Mouse (Mus musculus): Measurements from ENCODE around the gene Olfr205. TPM values are rescaled to one million over a fixed set of nuclear protein-coding genes. Genes with fewer than 3 reads are reported as not detected.

Olfr205 gene
- not detected in 2 replicates for polyA plus RNA-seq (2012; rRNA removed)

DNA sequence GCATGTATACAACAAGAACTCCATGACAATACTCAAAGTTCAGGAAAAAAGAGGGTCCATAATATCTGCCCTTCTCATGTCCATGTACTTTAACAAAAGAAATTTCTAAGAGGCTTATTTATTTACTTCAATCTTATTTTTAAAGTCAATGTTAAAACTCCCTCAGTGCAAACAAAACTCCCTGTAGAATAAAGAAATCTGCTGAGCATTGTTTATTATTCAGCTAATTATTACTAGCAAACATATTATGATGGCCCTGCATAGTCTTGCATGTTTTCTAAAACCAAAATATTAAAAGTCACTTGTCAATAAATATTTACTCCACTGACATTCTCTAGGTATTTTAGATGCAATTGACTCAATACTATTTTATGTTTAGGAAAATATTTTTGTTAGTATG is at the start of gene Olfr205:
Gene Olfr205, minus strand, starts transcription at position 101 of the 400 bp plus-strand sequence.

DNA sequence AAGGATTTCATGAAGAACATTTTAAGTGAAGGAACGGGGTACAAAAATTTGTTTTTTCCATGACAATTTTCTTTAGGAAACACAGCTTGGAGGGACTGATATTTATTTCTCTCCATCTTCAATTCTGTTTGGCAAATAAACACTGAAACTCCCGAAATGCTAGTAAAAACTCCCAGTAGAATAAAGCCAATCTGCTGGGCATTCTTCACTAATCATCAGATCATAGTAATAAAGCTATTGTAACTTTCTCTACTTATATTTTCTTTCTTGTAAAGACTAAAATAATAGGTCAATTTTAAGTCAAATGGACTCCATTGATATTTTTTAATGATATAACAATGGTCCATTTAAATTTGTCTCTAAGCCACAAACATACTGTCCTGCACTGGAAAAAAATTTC is 33.0 kb upstream of the Olfr205 start, which contains the start of gene Olfr209:
Gene Olfr209, minus strand, starts transcription at position 101 of the 400 bp plus-strand sequence.

DNA sequence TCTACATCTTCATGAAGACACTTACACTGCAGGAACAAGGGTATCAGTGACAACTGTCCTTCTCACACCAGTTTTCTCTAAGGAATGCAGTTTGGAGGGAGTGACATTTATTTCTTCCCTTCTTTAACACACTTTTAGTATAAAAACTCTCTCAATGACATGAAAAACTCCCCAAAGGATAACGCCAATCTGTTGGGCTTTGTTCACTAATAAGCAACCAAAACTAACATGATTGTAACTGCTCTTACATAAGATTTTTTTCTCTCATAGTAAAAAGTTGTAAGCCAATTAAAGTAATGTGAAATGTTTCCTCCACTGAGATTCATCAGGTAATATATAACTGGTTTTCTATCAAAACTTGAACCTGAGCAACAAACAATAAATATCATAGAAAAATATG is 18.2 kb upstream of the Olfr205 start, which contains the start of gene Olfr206:
Gene Olfr206, minus strand, starts transcription at position 101 of the 400 bp plus-strand sequence.

DNA sequence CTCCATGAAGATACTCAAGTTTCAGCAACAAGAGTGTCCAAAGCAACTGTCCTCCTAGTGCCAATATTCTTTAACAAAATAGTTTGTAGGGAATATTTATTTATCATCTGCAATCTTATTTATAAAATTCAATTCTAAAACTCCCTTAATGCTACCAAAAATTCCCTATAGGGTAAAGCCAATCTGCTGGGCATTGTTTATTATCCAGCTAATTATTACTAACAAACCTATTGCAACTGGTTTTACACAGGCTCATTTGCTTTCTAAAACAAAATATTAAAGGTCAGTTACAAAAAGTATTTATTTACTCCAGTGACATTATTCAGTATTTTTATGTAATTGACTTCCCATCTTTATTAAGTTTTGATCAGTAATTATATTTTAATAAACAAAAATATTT is 12.8 kb downstream of the Olfr205 start, which contains the start of gene Olfr204:
Gene Olfr204, minus strand, starts transcription at position 101 of the 400 bp plus-strand sequence.

DNA sequence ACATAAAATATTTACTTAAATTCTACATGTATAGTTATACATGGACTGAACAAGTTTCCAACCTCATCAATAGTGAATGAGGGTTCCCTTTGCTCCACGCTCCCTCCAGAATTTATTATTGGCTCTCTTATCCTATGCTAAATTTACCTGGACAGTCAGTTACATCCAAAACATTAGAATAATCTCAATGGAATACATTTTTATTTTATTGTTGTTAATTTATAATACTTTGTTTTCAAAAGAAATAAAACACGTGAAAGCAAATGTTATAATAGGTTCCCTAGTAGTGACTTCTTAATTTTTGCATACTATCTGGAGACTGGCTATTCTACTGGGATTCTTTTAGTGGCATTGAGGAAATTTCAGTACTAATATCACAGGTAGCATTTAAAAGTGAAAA is 32.4 kb downstream of the Olfr205 start, which contains the start of gene Olfr203:
Gene Olfr203, plus strand, starts transcription at position 301 of the 400 bp plus-strand sequence.

DNA sequence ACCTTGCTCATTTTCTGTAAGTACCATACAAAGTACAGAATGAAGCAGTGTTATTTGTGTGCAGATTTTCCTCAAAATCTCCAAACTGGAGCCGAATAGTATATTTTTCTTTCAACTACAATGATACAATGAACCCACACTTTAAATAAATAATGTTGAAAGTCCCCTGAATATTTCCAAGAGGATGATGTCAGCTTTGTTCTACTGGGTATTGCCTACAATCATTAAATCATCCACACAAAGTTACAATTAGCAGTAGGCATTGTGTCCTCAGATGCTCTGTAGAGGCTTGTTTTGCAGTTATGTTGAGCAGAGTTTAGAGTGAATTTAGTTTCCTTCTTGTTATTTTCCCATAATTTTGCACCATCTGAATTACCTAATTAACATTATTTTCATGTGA is 44.2 kb downstream of the Olfr205 start, which contains the start of gene Olfr202:
Gene Olfr202, minus strand, starts transcription at position 101 of the 400 bp plus-strand sequence.

Other genes with a start within 250 kb of the Olfr205 start
- not detected in 2 replicates for gene Olfr191, start 241.3 kb downstream of the Olfr205 start, polyA plus RNA-seq (2012; rRNA removed)
- gene Olfr193, start 219.3 kb downstream of the Olfr205 start, polyA plus RNA-seq (2012; rRNA removed): not detected in 2 replicates
- not detected in 2 replicates for gene Olfr194, start 210.1 kb downstream of the Olfr205 start, polyA plus RNA-seq (2012; rRNA removed)
- gene Olfr195, start 184.1 kb downstream of the Olfr205 start, polyA plus RNA-seq (2012; rRNA removed): not detected in 2 replicates
- gene Olfr196, start 160.7 kb downstream of the Olfr205 start, polyA plus RNA-seq (2012; rRNA removed): not detected in 2 replicates
- not detected in 2 replicates for gene Olfr198, start 127.6 kb downstream of the Olfr205 start, polyA plus RNA-seq (2012; rRNA removed)
- not detected in 2 replicates for gene Olfr199, start 111.4 kb downstream of the Olfr205 start, polyA plus RNA-seq (2012; rRNA removed)
- gene Olfr201, start 58.5 kb downstream of the Olfr205 start, polyA plus RNA-seq (2012; rRNA removed): not detected in 2 replicates
- not detected in 2 replicates for gene Olfr202, start 44.3 kb downstream of the Olfr205 start, polyA plus RNA-seq (2012; rRNA removed)
- gene Olfr203, start 32.3 kb downstream of the Olfr205 start, polyA plus RNA-seq (2012; rRNA removed): not detected in 2 replicates
- gene Olfr204, start 12.9 kb downstream of the Olfr205 start, polyA plus RNA-seq (2012; rRNA removed): 0.01 TPM in 1 of 2 replicates, not detected in the other
- not detected in 2 replicates for gene Olfr206, start 18.1 kb upstream of the Olfr205 start, polyA plus RNA-seq (2012; rRNA removed)
- not detected in 2 replicates for gene Olfr209, start 32.9 kb upstream of the Olfr205 start, polyA plus RNA-seq (2012; rRNA removed)
- gene Gabrr3, start 76.2 kb upstream of the Olfr205 start, polyA plus RNA-seq (2012; rRNA removed): 0.04 TPM in 2 replicates
- gene Riox2, start 140.6 kb upstream of the Olfr205 start, polyA plus RNA-seq (2012; rRNA removed): 13.4 and 15.4 TPM in 2 replicates

Data from central nervous system, embryonic 11.5 days (tissue).